Mouse (Mus musculus): ENCODE measurements at regions not wholly inside any gene's neighbourhood (a gene's known extent, or its start where the extent isn't known, plus 50 kb on each side); places are given as distances from the start of the nearest gene placed in this dataset.

DNA sequence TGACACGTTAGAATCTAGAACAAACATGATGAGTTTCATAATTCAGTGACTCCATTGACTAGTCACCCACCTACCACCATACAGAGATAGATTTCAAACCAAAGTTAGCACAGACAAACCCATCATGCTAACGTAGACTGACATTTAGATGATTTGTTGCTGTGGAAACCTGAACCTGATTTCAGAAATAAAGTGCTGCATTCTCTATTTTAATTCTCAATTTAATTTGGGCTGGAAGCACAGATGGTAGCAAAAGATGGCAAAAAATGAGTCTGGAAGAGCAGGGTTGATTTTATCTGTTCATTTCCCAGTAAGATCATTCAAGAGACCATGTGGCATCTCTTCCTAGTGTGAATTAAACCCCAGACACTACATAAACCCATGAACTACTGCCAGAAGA lies 151.6 kb downstream of the Casp12 start:
- TF ChIP-seq POLR2A (IDR thresholded peaks at IDR 0.05; ENCODE audit: borderline replicate concordance, extremely low read depth, insufficient read depth, insufficient read length, poor library complexity, severe bottlenecking) (no peak), CTCF (IDR thresholded peaks at IDR 0.05; ENCODE audit: borderline replicate concordance, extremely low read depth, insufficient read depth, insufficient read length) (no peak)

Measured in brain, embryonic 14.5 days (tissue).